Mouse (Mus musculus): ENCODE data around the gene Polr2a. TPM values are rescaled to one million over a fixed set of nuclear protein-coding genes. Genes with fewer than 3 reads are reported as not detected.

Polr2a gene
- polyA plus RNA-seq (2012) = 65.1 and 65.3 TPM in 2 replicates

- no peak for TF ChIP-seq GATA1 (IDR thresholded peaks at IDR 0.05; ENCODE audit: low read length)
These were observed at the start of gene Polr2a for GRCm38 (mm10) chr11:69758478-69758970. Polr2a (minus strand) TSS chr11:69758637.

GRCm38 (mm10) chr11:69807641-69808040 lies 49.2 kb upstream of the Polr2a start:
- no peak for TF ChIP-seq GATA1 (IDR thresholded peaks at IDR 0.05; ENCODE audit: low read length)

- no peak for TF ChIP-seq GATA1 (IDR thresholded peaks at IDR 0.05; ENCODE audit: low read length)
These were observed 47.9 kb upstream of the Polr2a start for GRCm38 (mm10) chr11:69806378-69806777.

GRCm38 (mm10) chr11:69804972-69805909 lies 46.8 kb upstream of the Polr2a start, which contains the start of gene Tmem102:
Tmem102 (minus strand) TSS chr11:69805624.
- no peak for TF ChIP-seq GATA1 (IDR thresholded peaks at IDR 0.05; ENCODE audit: low read length)

- TF ChIP-seq GATA1 (IDR thresholded peaks at IDR 0.05; ENCODE audit: low read length) = no peak
These were observed 46.2 kb upstream of the Polr2a start for GRCm38 (mm10) chr11:69804652-69804940.

- no peak for TF ChIP-seq GATA1 (IDR thresholded peaks at IDR 0.05; ENCODE audit: low read length)
These were observed 45.6 kb upstream of the Polr2a start for GRCm38 (mm10) chr11:69803786-69804651.

GRCm38 (mm10) chr11:69803328-69803727 lies 44.9 kb upstream of the Polr2a start:
- TF ChIP-seq GATA1 (IDR thresholded peaks at IDR 0.05; ENCODE audit: low read length) = no peak

GRCm38 (mm10) chr11:69802648-69803105 lies 44.2 kb upstream of the Polr2a start:
- TF ChIP-seq GATA1 (IDR thresholded peaks at IDR 0.05; ENCODE audit: low read length) = no peak

- TF ChIP-seq GATA1 (IDR thresholded peaks at IDR 0.05; ENCODE audit: low read length) = no peak
These were observed 43.0 kb upstream of the Polr2a start, which contains the start of gene Fgf11 for GRCm38 (mm10) chr11:69801379-69801977. Fgf11 (minus strand) TSS chr11:69801857.

- TF ChIP-seq GATA1 (IDR thresholded peaks at IDR 0.05; ENCODE audit: low read length) = no peak
These were observed 42.2 kb upstream of the Polr2a start for GRCm38 (mm10) chr11:69800392-69801197.

- TF ChIP-seq GATA1 (IDR thresholded peaks at IDR 0.05; ENCODE audit: low read length) = no peak
These were observed 41.6 kb upstream of the Polr2a start for GRCm38 (mm10) chr11:69800138-69800391.

- TF ChIP-seq GATA1 (IDR thresholded peaks at IDR 0.05; ENCODE audit: low read length) = no peak
These were observed 41.1 kb upstream of the Polr2a start for GRCm38 (mm10) chr11:69799394-69800137.

GRCm38 (mm10) chr11:69797924-69798323 lies 39.5 kb upstream of the Polr2a start:
- no peak for TF ChIP-seq GATA1 (IDR thresholded peaks at IDR 0.05; ENCODE audit: low read length)

- no peak for TF ChIP-seq GATA1 (IDR thresholded peaks at IDR 0.05; ENCODE audit: low read length)
These were observed 37.6 kb upstream of the Polr2a start for GRCm38 (mm10) chr11:69795983-69796435.
